Mouse (Mus musculus): ENCODE measurements around the gene Nxph4. TPM values are rescaled to one million over a fixed set of nuclear protein-coding genes. Genes with fewer than 3 reads are reported as not detected.

The Nxph4 gene
- polyA plus RNA-seq, 1 experiment from 2014 or later: 4.4 TPM

GRCm38 (mm10) chr10:127548236-127548635 lies 13.9 kb upstream of the Nxph4 start:
- WGBS: 90% methylated on average over 15 of the region's 15 CpGs
- H3K9me3 ChIP-seq (ENCODE audit: control insufficient read depth, low read length): no peaks in the 10 kb centered on the region
- H3K4me1 ChIP-seq (ENCODE audit: control insufficient read depth, insufficient read depth, low read length): no peaks in the 10 kb centered on the region
- H3K36me3 ChIP-seq (ENCODE audit: control insufficient read depth, insufficient read depth, low read length): peaks cover 25% of the 10 kb centered on the region
- no peak overlapping the region for H3K9ac ChIP-seq (ENCODE audit: low read depth, low read length)
- H3K27ac ChIP-seq (ENCODE audit: low read length): no peak overlapping the region
- no peak overlapping the region for H3K4me2 ChIP-seq (ENCODE audit: low read depth, low read length)
- H3K4me3 ChIP-seq (ENCODE audit: low read length): no peak overlapping the region
- ATAC-seq: no peak
- H3K27me3 ChIP-seq (replicated peaks; ENCODE audit: control insufficient read depth, insufficient read depth, low read length): no peaks in the 10 kb centered on the region

- Histone ChIP-seq H3K4me1 (ENCODE audit: control insufficient read depth, insufficient read depth, low read length) (no peaks in the 10 kb centered on the region), H3K9me3 (ENCODE audit: control insufficient read depth, low read length) (no peaks in the 10 kb centered on the region), H3K27me3 (replicated peaks; ENCODE audit: control insufficient read depth, insufficient read depth, low read length) (no peaks in the 10 kb centered on the region), H3K27ac (ENCODE audit: low read length) (no peak overlapping the region), H3K36me3 (ENCODE audit: control insufficient read depth, insufficient read depth, low read length) (peaks cover 34% of the 10 kb centered on the region), H3K9ac (ENCODE audit: low read depth, low read length) (no peak overlapping the region), H3K4me2 (ENCODE audit: low read depth, low read length) (no peak overlapping the region), H3K4me3 (ENCODE audit: low read length) (no peak overlapping the region)
- 90% methylated on average over 7 of the region's 7 CpGs for whole genome bisulfite sequencing
- no peak for ATAC-seq
Measured at GRCm38 (mm10) chr10:127546505-127546904, 12.1 kb upstream of the Nxph4 start.

GRCm38 (mm10) chr10:127544375-127544774 lies 10.0 kb upstream of the Nxph4 start:
- no peak for ATAC-seq
- whole genome bisulfite sequencing: 92% methylated on average over 20 of the region's 20 CpGs
- no peak overlapping the region for H3K9ac ChIP-seq (ENCODE audit: low read depth, low read length)
- no peaks in the 10 kb centered on the region for H3K4me1 ChIP-seq (ENCODE audit: control insufficient read depth, insufficient read depth, low read length)
- no peak overlapping the region for H3K27ac ChIP-seq (ENCODE audit: low read length)
- peaks cover 29% of the 10 kb centered on the region for H3K36me3 ChIP-seq (ENCODE audit: control insufficient read depth, insufficient read depth, low read length)
- H3K4me3 ChIP-seq (ENCODE audit: low read length): no peak overlapping the region
- no peaks in the 10 kb centered on the region for H3K9me3 ChIP-seq (ENCODE audit: control insufficient read depth, low read length)
- H3K27me3 ChIP-seq (replicated peaks; ENCODE audit: control insufficient read depth, insufficient read depth, low read length): no peaks in the 10 kb centered on the region
- no peak overlapping the region for H3K4me2 ChIP-seq (ENCODE audit: low read depth, low read length)

- Histone ChIP-seq H3K27me3 (replicated peaks; ENCODE audit: control insufficient read depth, insufficient read depth, low read length) (no peaks in the 10 kb centered on the region), H3K4me2 (ENCODE audit: low read depth, low read length) (no peak overlapping the region), H3K4me1 (ENCODE audit: control insufficient read depth, insufficient read depth, low read length) (no peaks in the 10 kb centered on the region), H3K9me3 (ENCODE audit: control insufficient read depth, low read length) (no peaks in the 10 kb centered on the region), H3K36me3 (ENCODE audit: control insufficient read depth, insufficient read depth, low read length) (peaks cover 34% of the 10 kb centered on the region), H3K9ac (ENCODE audit: low read depth, low read length) (no peak overlapping the region), H3K27ac (ENCODE audit: low read length) (no peak overlapping the region), H3K4me3 (ENCODE audit: low read length) (no peak overlapping the region)
- WGBS: 79% methylated on average over 3 of the region's 3 CpGs
- ATAC-seq: no peak
Measured at GRCm38 (mm10) chr10:127543916-127544315, 9.6 kb upstream of the Nxph4 start.

- Histone ChIP-seq H3K9ac (ENCODE audit: low read depth, low read length) (no peak overlapping the region), H3K36me3 (ENCODE audit: control insufficient read depth, insufficient read depth, low read length) (peaks cover 35% of the 10 kb centered on the region), H3K4me3 (ENCODE audit: low read length) (no peak overlapping the region), H3K4me2 (ENCODE audit: low read depth, low read length) (no peak overlapping the region), H3K27me3 (replicated peaks; ENCODE audit: control insufficient read depth, insufficient read depth, low read length) (no peaks in the 10 kb centered on the region), H3K9me3 (ENCODE audit: control insufficient read depth, low read length) (no peaks in the 10 kb centered on the region), H3K27ac (ENCODE audit: low read length) (no peak overlapping the region), H3K4me1 (ENCODE audit: control insufficient read depth, insufficient read depth, low read length) (no peaks in the 10 kb centered on the region)
- WGBS: 57% methylated on average over 6 of the region's 6 CpGs
- ATAC-seq: no peak
Measured at GRCm38 (mm10) chr10:127542720-127543119, 8.4 kb upstream of the Nxph4 start.

GRCm38 (mm10) chr10:127542084-127542483 lies 7.7 kb upstream of the Nxph4 start:
- 85% methylated on average over 13 of the region's 13 CpGs for WGBS
- ATAC-seq: no peak
- Histone ChIP-seq H3K4me1 (ENCODE audit: control insufficient read depth, insufficient read depth, low read length) (no peaks in the 10 kb centered on the region), H3K9me3 (ENCODE audit: control insufficient read depth, low read length) (no peaks in the 10 kb centered on the region), H3K27me3 (replicated peaks; ENCODE audit: control insufficient read depth, insufficient read depth, low read length) (0 out of 2 replicates have a peak, but pooled peaks cover under 1% of the 10 kb centered on the region), H3K36me3 (ENCODE audit: control insufficient read depth, insufficient read depth, low read length) (peaks cover 35% of the 10 kb centered on the region), H3K27ac (ENCODE audit: low read length) (no peak overlapping the region), H3K4me2 (ENCODE audit: low read depth, low read length) (no peak overlapping the region), H3K4me3 (ENCODE audit: low read length) (no peak overlapping the region), H3K9ac (ENCODE audit: low read depth, low read length) (no peak overlapping the region)

GRCm38 (mm10) chr10:127541510-127541909 lies 7.2 kb upstream of the Nxph4 start:
- Histone ChIP-seq H3K4me3 (ENCODE audit: low read length) (no peak overlapping the region), H3K9ac (ENCODE audit: low read depth, low read length) (no peak overlapping the region), H3K27me3 (replicated peaks; ENCODE audit: control insufficient read depth, insufficient read depth, low read length) (0 out of 2 replicates have a peak, but pooled peaks cover 5% of the 10 kb centered on the region), H3K4me1 (ENCODE audit: control insufficient read depth, insufficient read depth, low read length) (no peaks in the 10 kb centered on the region), H3K36me3 (ENCODE audit: control insufficient read depth, insufficient read depth, low read length) (peaks cover 32% of the 10 kb centered on the region), H3K27ac (ENCODE audit: low read length) (no peak overlapping the region), H3K4me2 (ENCODE audit: low read depth, low read length) (no peak overlapping the region), H3K9me3 (ENCODE audit: control insufficient read depth, low read length) (no peaks in the 10 kb centered on the region)
- ATAC-seq: no peak
- 88% methylated on average over 8 of the region's 8 CpGs for WGBS

GRCm38 (mm10) chr10:127537854-127538583 lies 3.7 kb upstream of the Nxph4 start:
- no peak overlapping the region for H3K9ac ChIP-seq (ENCODE audit: low read depth, low read length)
- H3K4me1 ChIP-seq (ENCODE audit: control insufficient read depth, insufficient read depth, low read length): peaks cover 14% of the 10 kb centered on the region
- peaks cover 20% of the 10 kb centered on the region for H3K36me3 ChIP-seq (ENCODE audit: control insufficient read depth, insufficient read depth, low read length)
- peaks cover 39% of the 10 kb centered on the region for H3K27me3 ChIP-seq (replicated peaks; ENCODE audit: control insufficient read depth, insufficient read depth, low read length)
- H3K4me2 ChIP-seq (ENCODE audit: low read depth, low read length): no peak overlapping the region
- H3K9me3 ChIP-seq (ENCODE audit: control insufficient read depth, low read length): no peaks in the 10 kb centered on the region
- 30% methylated on average over 7 of the region's 7 CpGs for WGBS
- no peak overlapping the region for H3K27ac ChIP-seq (ENCODE audit: low read length)
- peak; percentile 30 for ATAC-seq
- no peak overlapping the region for H3K4me3 ChIP-seq (ENCODE audit: low read length)

- ATAC-seq: no peak
- H3K27ac ChIP-seq (ENCODE audit: low read length): no peak overlapping the region
- H3K4me3 ChIP-seq (ENCODE audit: low read length): no peak overlapping the region
- H3K4me1 ChIP-seq (ENCODE audit: control insufficient read depth, insufficient read depth, low read length): peaks cover 14% of the 10 kb centered on the region
- 13% methylated on average over 8 of the region's 8 CpGs for WGBS
- H3K36me3 ChIP-seq (ENCODE audit: control insufficient read depth, insufficient read depth, low read length): peaks cover 9% of the 10 kb centered on the region
- peaks cover 51% of the 10 kb centered on the region for H3K27me3 ChIP-seq (replicated peaks; ENCODE audit: control insufficient read depth, insufficient read depth, low read length)
- H3K9ac ChIP-seq (ENCODE audit: low read depth, low read length): no peak overlapping the region
- H3K9me3 ChIP-seq (ENCODE audit: control insufficient read depth, low read length): no peaks in the 10 kb centered on the region
- no peak overlapping the region for H3K4me2 ChIP-seq (ENCODE audit: low read depth, low read length)
Measured at GRCm38 (mm10) chr10:127536586-127537314, 2.4 kb upstream of the Nxph4 start.

All from intestine, embryonic 16.5 days (tissue).